Mouse (Mus musculus) small intestine, adult 2 months (tissue): ENCODE measurements at regions not wholly inside any gene's neighbourhood (a gene's known extent, or its start where the extent isn't known, plus 50 kb on each side); places are given as distances from the start of the nearest gene placed in this dataset.

ENCODE experiments used
- H3K27ac ChIP-seq: fragments of 200-500 bp; 2 replicates; pipeline ENCODE4 v1.5.1; 2012; ENCODE audit warnings: low read depth, low read length, control low read depth, inconsistent platforms; ENCODE audit not compliant: insufficient read depth
- H3K27me3 ChIP-seq: fragments of 200-500 bp; 2 replicates; pipeline ENCODE4 v1.6.1; 2012; ENCODE audit warnings: mild to moderate bottlenecking, moderate library complexity, low read length, inconsistent platforms; ENCODE audit not compliant: control insufficient read depth, insufficient read depth
- H3K36me3 ChIP-seq: fragments of 200-500 bp; 2 replicates; pipeline ENCODE4 v1.6.1; 2012; ENCODE audit warnings: mild to moderate bottlenecking, low read length, control low read depth, inconsistent platforms; ENCODE audit not compliant: control insufficient read depth, insufficient read depth
- H3K4me1 ChIP-seq: fragments of 200-500 bp; 2 replicates; pipeline ENCODE4 v1.6.1; 2012; ENCODE audit warnings: low read length, inconsistent platforms, mixed read lengths; ENCODE audit not compliant: control insufficient read depth, insufficient read depth, insufficient read length
- H3K4me3 ChIP-seq: fragments of 200-500 bp; 2 replicates; pipeline ENCODE4 v1.5.1; 2012; ENCODE audit warnings: low read depth, mild to moderate bottlenecking, control low read depth, inconsistent platforms, low read length, moderate library complexity
- CTCF ChIP-seq: fragments of 200-500 bp; IDR thresholded peaks from 2 replicates; pipeline ENCODE4 v1.5.1; 2012; ENCODE audit warnings: low read depth, mild to moderate bottlenecking, control low read depth, inconsistent platforms, low read length, moderate library complexity, mixed read lengths; ENCODE audit not compliant: insufficient replicate concordance, insufficient read length; ENCODE audit errors: extremely low read depth
- POLR2A ChIP-seq: fragments of 200-500 bp; IDR thresholded peaks from 2 replicates; pipeline ENCODE4 v1.6.1; 2012; ENCODE audit warnings: low read depth, mild to moderate bottlenecking, control low read depth, inconsistent platforms, low read length, moderate library complexity
- WGBS: fragments of 180-500 bp; shearing (Covaris S2); methylation state at CpG from one replicate; pipeline ENCODE4 v1.1.7; 2018; 5-methylcytosine and 5-hydroxymethylcytosine counted together

DNA sequence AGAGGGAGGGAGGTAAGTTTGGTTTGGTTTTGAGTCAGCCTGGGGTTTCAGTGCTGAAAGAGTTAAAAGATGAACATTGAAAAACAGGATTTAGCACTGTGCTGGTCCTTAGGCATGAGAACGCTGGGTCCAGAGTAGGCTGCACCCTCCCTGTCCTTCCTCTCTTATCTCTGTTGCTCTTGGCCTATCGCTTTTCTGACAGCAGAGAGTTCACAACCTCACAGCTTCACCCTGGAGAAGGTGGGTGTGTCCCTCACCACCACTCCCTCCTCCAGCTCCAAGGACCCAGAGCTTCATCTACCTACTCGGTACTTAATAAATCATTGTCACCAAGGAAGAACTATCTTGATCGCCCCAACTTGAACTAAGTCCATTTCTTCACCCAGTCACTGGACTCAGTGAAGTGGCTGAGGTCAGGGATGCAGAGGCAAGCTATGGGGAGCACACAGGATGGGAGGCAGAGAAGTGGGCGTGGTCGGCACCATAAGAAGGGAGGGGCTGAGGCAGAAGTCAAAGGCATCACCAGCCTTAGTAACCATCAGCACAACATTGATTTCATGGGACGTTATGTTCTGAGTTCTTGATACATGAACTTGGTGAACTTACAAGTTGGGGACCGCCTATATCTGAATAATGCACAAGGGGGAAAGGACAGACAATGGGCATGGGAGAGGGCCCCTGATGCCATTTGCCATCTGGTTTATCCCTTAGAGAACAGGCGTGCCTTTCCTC is 574.5 kb downstream of the Synb start:
- Histone ChIP-seq H3K27me3 (no peaks in the 10 kb centered on the region), H3K36me3 (no peaks in the 10 kb centered on the region), H3K27ac (no peak overlapping the region), H3K4me1 (no peaks in the 10 kb centered on the region), H3K4me3 (no peak overlapping the region)
- 57% methylated on average over 9 of the region's 9 CpGs for WGBS
- TF ChIP-seq CTCF (no peak), POLR2A (no peak)

DNA sequence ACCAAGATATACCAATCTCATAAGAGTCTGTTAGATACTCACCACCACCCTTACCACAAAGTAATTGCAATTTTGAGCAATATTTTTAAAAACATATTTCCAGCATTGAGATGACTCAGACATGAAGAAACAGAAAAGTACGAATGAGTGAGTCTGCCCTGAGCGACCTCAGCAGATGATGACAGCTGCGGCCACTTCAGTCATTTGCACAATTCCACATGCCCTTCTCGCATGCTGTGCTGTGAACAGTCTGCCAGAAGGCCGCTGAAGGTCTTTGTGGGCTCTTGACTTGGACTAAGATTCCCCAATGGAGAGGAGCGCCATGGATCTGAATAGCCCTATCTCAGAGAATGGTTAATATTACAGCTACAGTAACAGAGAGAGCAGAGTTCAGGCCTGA is 575.3 kb downstream of the Synb start:
- Histone ChIP-seq H3K4me1 (no peaks in the 10 kb centered on the region), H3K4me3 (no peak overlapping the region), H3K27ac (no peak overlapping the region), H3K36me3 (no peaks in the 10 kb centered on the region), H3K27me3 (no peaks in the 10 kb centered on the region)
- no peak for TF ChIP-seq CTCF
- TF ChIP-seq POLR2A: no peak
- WGBS: 82% methylated on average over 6 of the region's 6 CpGs
